Mouse (Mus musculus): Measurements from ENCODE around the gene S100a6. TPM values are rescaled to one million over a fixed set of nuclear protein-coding genes. Genes with fewer than 3 reads are reported as not detected.

Gene S100a6
- polyA plus RNA-seq, 1 experiment from 2014 or later: 11.8 TPM

DNA sequence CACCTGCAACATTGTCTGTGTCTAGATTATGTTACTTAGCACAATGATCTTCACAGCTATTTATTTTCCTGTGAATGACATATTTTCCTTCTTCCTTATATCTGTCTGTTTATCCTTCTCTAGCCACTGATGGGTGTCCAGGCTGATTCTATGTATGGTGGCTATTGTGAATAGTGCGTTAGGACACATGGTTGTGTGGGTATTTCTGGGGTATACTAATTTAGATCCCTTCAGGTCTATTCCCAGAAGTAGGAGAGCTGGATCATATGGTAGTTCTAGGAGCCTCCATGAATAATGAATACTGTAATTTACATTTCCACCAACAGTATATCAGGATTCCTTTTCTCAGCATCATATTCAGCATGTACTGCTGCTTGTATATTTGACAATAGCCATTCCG lies 37.1 kb downstream of the S100a6 start:
- Histone ChIP-seq H3K36me3 (ENCODE audit: control insufficient read depth, insufficient read depth, low read length) (no peaks in the 10 kb centered on the region), H3K4me2 (ENCODE audit: low read depth, low read length) (no peak overlapping the region), H3K4me1 (ENCODE audit: control insufficient read depth, insufficient read depth, low read length) (no peaks in the 10 kb centered on the region), H3K4me3 (ENCODE audit: low read depth, low read length) (no peak overlapping the region), H3K9me3 (ENCODE audit: control insufficient read depth, low read length) (no peaks in the 10 kb centered on the region), H3K9ac (replicated peaks; ENCODE audit: low read depth, low read length) (no peak overlapping the region), H3K27me3 (ENCODE audit: control insufficient read depth, insufficient read depth, low read length) (no peaks in the 10 kb centered on the region), H3K27ac (ENCODE audit: low read depth, low read length) (no peak overlapping the region)
- no peak for ATAC-seq (ENCODE audit: low read depth)
- 92% methylated on average over 2 of the region's 2 CpGs for WGBS

DNA sequence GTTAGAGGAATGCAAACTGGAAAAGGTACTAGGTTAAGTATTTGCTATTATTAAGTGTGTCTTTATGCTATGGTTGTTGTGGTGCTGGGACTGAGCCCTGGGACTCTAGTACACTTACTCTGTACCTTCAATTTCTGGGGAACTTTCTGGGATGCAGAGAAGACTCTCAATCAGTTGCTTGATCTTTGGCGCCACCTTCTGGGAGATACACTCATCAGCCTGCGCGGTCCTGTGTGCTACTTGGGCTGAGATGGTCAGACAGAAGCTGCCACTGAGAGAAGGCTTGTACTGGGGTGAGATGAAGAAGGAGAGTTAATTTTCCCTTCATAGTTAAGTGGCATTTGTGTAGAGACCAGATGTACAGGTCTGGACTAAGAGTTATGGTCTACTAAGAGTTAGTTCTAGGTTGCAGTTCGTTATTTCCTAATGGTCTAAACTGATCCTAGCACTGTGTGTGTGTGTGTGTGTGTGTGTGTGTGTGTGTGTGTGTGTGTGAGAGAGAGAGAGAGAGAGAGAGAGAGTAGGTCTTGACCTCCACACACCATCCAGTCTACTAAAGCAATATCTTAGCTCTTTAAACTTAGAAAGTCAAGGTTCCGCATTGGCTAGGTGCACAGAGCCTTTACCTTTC lies 40.3 kb downstream of the S100a6 start:
- H3K27ac ChIP-seq (ENCODE audit: low read depth, low read length): no peak overlapping the region
- 41% methylated on average over 5 of the region's 5 CpGs for WGBS
- H3K4me2 ChIP-seq (ENCODE audit: low read depth, low read length): no peak overlapping the region
- H3K4me3 ChIP-seq (ENCODE audit: low read depth, low read length): no peak overlapping the region
- H3K27me3 ChIP-seq (ENCODE audit: control insufficient read depth, insufficient read depth, low read length): no peaks in the 10 kb centered on the region
- no peaks in the 10 kb centered on the region for H3K4me1 ChIP-seq (ENCODE audit: control insufficient read depth, insufficient read depth, low read length)
- H3K9me3 ChIP-seq (ENCODE audit: control insufficient read depth, low read length): no peaks in the 10 kb centered on the region
- ATAC-seq (ENCODE audit: low read depth): peak; percentile 94
- no peak overlapping the region for H3K9ac ChIP-seq (replicated peaks; ENCODE audit: low read depth, low read length)
- H3K36me3 ChIP-seq (ENCODE audit: control insufficient read depth, insufficient read depth, low read length): no peaks in the 10 kb centered on the region

DNA sequence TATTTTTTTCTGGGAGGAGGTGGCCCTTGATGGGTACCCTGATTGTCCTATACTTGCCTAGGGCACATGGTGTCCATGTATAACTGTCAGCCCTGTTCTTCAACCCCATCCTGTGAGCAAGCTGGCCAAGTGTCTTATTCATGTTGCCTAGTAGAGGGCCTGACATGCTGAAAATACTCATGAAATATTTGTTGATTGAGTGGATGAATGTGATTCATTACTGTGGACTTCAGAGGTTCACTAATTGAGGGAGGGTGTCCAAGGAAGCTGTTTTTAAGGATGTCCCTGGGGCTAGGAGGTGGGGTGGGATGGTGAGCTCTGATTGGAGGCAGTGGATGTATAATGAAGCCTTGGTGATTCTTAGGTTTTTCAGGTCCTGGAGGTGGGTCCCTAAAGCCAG lies 41.0 kb downstream of the S100a6 start, which contains the start of gene S100a7a:
Gene S100a7a (plus strand): TSS at position 301 of the 400 bp plus-strand sequence.
- no peak within 1 kb of the TSS for H3K9ac ChIP-seq (replicated peaks; ENCODE audit: low read depth, low read length)
- no peaks in the 10 kb centered on the region for H3K4me1 ChIP-seq (ENCODE audit: control insufficient read depth, insufficient read depth, low read length)
- no peak within 1 kb of the TSS for H3K4me3 ChIP-seq (ENCODE audit: low read depth, low read length)
- H3K27ac ChIP-seq (ENCODE audit: low read depth, low read length): no peak within 1 kb of the TSS
- no peak for ATAC-seq (ENCODE audit: low read depth)
- no peaks in the 10 kb centered on the region for H3K9me3 ChIP-seq (ENCODE audit: control insufficient read depth, low read length)
- no peaks in the 10 kb centered on the region for H3K36me3 ChIP-seq (ENCODE audit: control insufficient read depth, insufficient read depth, low read length)
- H3K4me2 ChIP-seq (ENCODE audit: low read depth, low read length): no peak within 1 kb of the TSS
- H3K27me3 ChIP-seq (ENCODE audit: control insufficient read depth, insufficient read depth, low read length): no peaks in the 10 kb centered on the region

DNA sequence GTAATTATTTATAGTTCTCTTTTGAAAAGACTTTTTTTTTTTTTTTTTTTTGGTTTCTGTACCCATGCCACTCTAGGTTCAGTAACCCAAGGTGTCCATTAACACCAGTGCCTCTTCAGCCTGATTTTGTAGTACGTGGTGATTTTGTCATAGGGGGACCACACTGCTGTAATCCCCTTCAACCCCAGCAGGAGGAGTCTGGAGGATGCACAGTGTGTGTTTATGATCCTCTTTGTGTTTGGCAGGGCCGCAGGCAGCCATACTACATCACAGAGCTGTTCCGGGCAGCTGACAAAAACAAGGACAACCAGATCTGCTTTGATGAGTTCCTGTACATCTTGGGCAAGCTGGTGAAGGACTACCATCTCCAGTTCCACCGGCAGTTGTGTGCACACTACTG lies 44.7 kb downstream of the S100a6 start:
- Histone ChIP-seq H3K4me2 (ENCODE audit: low read depth, low read length) (no peak overlapping the region), H3K36me3 (ENCODE audit: control insufficient read depth, insufficient read depth, low read length) (no peaks in the 10 kb centered on the region), H3K27ac (ENCODE audit: low read depth, low read length) (no peak overlapping the region), H3K27me3 (ENCODE audit: control insufficient read depth, insufficient read depth, low read length) (no peaks in the 10 kb centered on the region), H3K9ac (replicated peaks; ENCODE audit: low read depth, low read length) (no peak overlapping the region), H3K4me1 (ENCODE audit: control insufficient read depth, insufficient read depth, low read length) (no peaks in the 10 kb centered on the region), H3K9me3 (ENCODE audit: control insufficient read depth, low read length) (no peaks in the 10 kb centered on the region), H3K4me3 (ENCODE audit: low read depth, low read length) (no peak overlapping the region)
- WGBS: 71% methylated on average over 4 of the region's 4 CpGs
- ATAC-seq (ENCODE audit: low read depth): no peak

DNA sequence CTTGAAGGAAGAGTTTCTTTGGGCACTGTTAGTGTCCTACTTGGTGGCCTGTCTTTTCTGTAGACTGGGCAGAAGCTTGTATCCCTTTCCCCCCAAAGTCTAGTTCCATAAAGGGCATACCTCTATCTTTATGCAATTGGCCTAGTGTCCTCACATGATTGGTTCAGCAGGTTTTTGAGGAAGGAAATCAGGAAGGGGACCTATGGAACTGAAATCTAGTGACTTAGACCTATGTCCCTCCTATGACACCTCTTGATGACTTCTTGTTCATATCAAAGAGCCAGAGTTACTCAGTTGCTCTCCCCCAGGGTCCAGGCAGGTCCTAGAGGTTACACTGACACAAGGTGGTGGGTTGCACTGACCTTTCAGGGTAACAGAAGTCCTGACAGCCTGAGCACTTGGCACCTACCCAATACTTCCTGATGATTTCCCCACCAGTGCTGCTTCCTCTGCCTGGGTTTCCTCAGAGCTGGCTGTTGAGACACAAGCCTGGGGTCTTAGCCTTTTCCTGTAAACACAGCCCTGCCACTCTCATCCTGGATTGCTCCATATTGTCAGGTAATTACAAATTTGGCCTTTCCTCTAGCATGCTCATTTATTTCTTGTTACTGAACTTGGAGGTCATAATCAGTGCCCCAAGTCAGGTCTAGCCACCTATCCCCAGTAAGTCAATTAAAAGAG lies 46.8 kb downstream of the S100a6 start:
- ATAC-seq (ENCODE audit: low read depth): no peak

DNA sequence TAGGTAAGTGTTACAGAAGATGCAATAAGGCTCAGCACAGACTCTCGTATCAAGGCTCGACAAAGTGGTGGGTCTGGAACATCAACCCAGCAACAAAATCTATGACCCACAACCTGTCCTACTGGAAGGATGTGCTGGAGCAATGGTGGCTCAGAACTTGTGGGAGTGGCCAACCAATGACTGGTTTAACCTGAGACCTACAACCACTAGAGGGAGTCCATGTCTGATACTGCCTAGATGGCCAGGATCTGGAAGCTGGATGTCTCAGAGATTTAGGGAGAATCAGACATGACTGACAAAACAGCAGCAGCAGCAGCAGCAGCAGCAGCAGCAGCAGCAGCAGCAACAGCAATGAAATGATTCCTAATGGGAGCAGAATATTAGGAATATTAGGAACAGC lies 51.5 kb downstream of the S100a6 start:
- Histone ChIP-seq H3K4me3 (ENCODE audit: low read depth, low read length) (no peak overlapping the region), H3K4me2 (ENCODE audit: low read depth, low read length) (no peak overlapping the region), H3K27me3 (ENCODE audit: control insufficient read depth, insufficient read depth, low read length) (no peaks in the 10 kb centered on the region), H3K9me3 (ENCODE audit: control insufficient read depth, low read length) (no peaks in the 10 kb centered on the region), H3K36me3 (ENCODE audit: control insufficient read depth, insufficient read depth, low read length) (no peaks in the 10 kb centered on the region), H3K4me1 (ENCODE audit: control insufficient read depth, insufficient read depth, low read length) (no peaks in the 10 kb centered on the region), H3K9ac (replicated peaks; ENCODE audit: low read depth, low read length) (no peak overlapping the region), H3K27ac (ENCODE audit: low read depth, low read length) (no peak overlapping the region)
- no peak for ATAC-seq (ENCODE audit: low read depth)
- 92% methylated on average over 2 of the region's 2 CpGs for WGBS

More for the DNA sequence above, 46.8 kb downstream of the S100a6 start:
- Histone ChIP-seq H3K27ac (ENCODE audit: low read depth, low read length) (no peak overlapping the region), H3K9me3 (ENCODE audit: control insufficient read depth, low read length) (no peaks in the 10 kb centered on the region), H3K9ac (replicated peaks; ENCODE audit: low read depth, low read length) (no peak overlapping the region), H3K27me3 (ENCODE audit: control insufficient read depth, insufficient read depth, low read length) (no peaks in the 10 kb centered on the region), H3K36me3 (ENCODE audit: control insufficient read depth, insufficient read depth, low read length) (no peaks in the 10 kb centered on the region), H3K4me1 (ENCODE audit: control insufficient read depth, insufficient read depth, low read length) (no peaks in the 10 kb centered on the region), H3K4me3 (ENCODE audit: low read depth, low read length) (no peak overlapping the region), H3K4me2 (ENCODE audit: low read depth, low read length) (no peak overlapping the region)

DNA sequence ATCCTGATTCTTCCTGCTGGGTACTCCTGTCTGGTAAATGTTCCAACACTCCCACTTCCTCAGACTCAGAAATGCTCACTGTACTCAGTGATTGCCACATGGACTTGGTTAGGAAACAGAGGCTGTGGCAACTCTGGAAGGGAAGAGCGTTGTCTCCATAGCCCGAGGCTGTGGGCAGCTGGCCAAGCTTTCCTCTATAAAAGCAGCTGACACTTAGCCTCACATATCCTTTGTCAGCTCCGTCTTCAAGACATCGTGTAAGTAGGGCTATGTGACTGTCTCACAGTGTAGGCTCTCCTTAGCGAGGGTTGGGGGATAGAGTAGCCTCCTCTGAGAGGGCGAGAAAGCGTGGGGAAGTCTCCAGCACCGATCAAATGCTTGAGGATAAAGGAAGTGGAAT lies 56.2 kb downstream of the S100a6 start, which contains the start of gene S100a8:
Gene S100a8 (plus strand): TSS at position 133 of the 400 bp plus-strand sequence.
- H3K4me1 ChIP-seq (ENCODE audit: control insufficient read depth, insufficient read depth, low read length): no peaks in the 10 kb centered on the region
- H3K4me3 ChIP-seq (ENCODE audit: low read depth, low read length): no peak within 1 kb of the TSS
- no peaks in the 10 kb centered on the region for H3K9me3 ChIP-seq (ENCODE audit: control insufficient read depth, low read length)
- no peaks in the 10 kb centered on the region for H3K27me3 ChIP-seq (ENCODE audit: control insufficient read depth, insufficient read depth, low read length)
- H3K36me3 ChIP-seq (ENCODE audit: control insufficient read depth, insufficient read depth, low read length): no peaks in the 10 kb centered on the region
- ATAC-seq (ENCODE audit: low read depth): no peak
- no peak within 1 kb of the TSS for H3K9ac ChIP-seq (replicated peaks; ENCODE audit: low read depth, low read length)
- 72% methylated on average over 8 of the region's 8 CpGs for WGBS
- no peak within 1 kb of the TSS for H3K27ac ChIP-seq (ENCODE audit: low read depth, low read length)
- H3K4me2 ChIP-seq (ENCODE audit: low read depth, low read length): no peak within 1 kb of the TSS

Other genes with a start within 250 kb of the S100a6 start
- gene Slc27a3, start 222.9 kb upstream of the S100a6 start, polyA plus RNA-seq (2014; fragmentation: Nextera tagmentation; extraction: Ambion mirVana): 21.3 and 21.7 TPM in 2 replicates
- 30.1 and 35.2 TPM in 2 replicates for gene Ints3, start 179.3 kb upstream of the S100a6 start, polyA plus RNA-seq (2014; fragmentation: Nextera tagmentation; extraction: Ambion mirVana)
- 1.4 and 4.0 TPM in 2 replicates for gene Npr1, start 147.0 kb upstream of the S100a6 start, polyA plus RNA-seq (2014; fragmentation: Nextera tagmentation; extraction: Ambion mirVana)
- 262 and 269 TPM in 2 replicates for gene Ilf2, start 136.8 kb upstream of the S100a6 start, polyA plus RNA-seq (2014; fragmentation: Nextera tagmentation; extraction: Ambion mirVana)
- 106 and 112 TPM in 2 replicates for gene Snapin, start 121.8 kb upstream of the S100a6 start, polyA plus RNA-seq (2014; fragmentation: Nextera tagmentation; extraction: Ambion mirVana)
- 116 and 123 TPM in 2 replicates for gene Chtop, start 103.4 kb upstream of the S100a6 start, polyA plus RNA-seq (2014; fragmentation: Nextera tagmentation; extraction: Ambion mirVana)
- 15.8 and 18.6 TPM in 2 replicates for gene S100a1, start 98.5 kb upstream of the S100a6 start, polyA plus RNA-seq (2014; fragmentation: Nextera tagmentation; extraction: Ambion mirVana)
- gene S100a13, start 98.4 kb upstream of the S100a6 start, polyA plus RNA-seq (2014; fragmentation: Nextera tagmentation; extraction: Ambion mirVana): 6.9 and 11.0 TPM in 2 replicates
- gene S100a14, start 86.0 kb upstream of the S100a6 start, polyA plus RNA-seq (2014; fragmentation: Nextera tagmentation; extraction: Ambion mirVana): not detected in 2 replicates
- gene S100a16, start 75.6 kb upstream of the S100a6 start, polyA plus RNA-seq (2014; fragmentation: Nextera tagmentation; extraction: Ambion mirVana): 22.5 and 33.3 TPM in 2 replicates
- 0.31 and 2.0 TPM in 2 replicates for gene S100a3, start 52.3 kb upstream of the S100a6 start, polyA plus RNA-seq (2014; fragmentation: Nextera tagmentation; extraction: Ambion mirVana)
- not detected in 2 replicates for gene S100a2, start 22.6 kb upstream of the S100a6 start, polyA plus RNA-seq (2014; fragmentation: Nextera tagmentation; extraction: Ambion mirVana)
- not detected in 2 replicates for gene Gm42674, start 11.0 kb upstream of the S100a6 start, polyA plus RNA-seq (2014; fragmentation: Nextera tagmentation; extraction: Ambion mirVana)
- 1.2 TPM in 1 of 2 replicates, not detected in the other for gene S100a4, start 9.1 kb upstream of the S100a6 start, polyA plus RNA-seq (2014; fragmentation: Nextera tagmentation; extraction: Ambion mirVana)
- not detected in 2 replicates for gene S100a5, start 4.4 kb upstream of the S100a6 start, polyA plus RNA-seq (2014; fragmentation: Nextera tagmentation; extraction: Ambion mirVana)
- gene S100a7a, start 41.1 kb downstream of the S100a6 start, polyA plus RNA-seq (2014; fragmentation: Nextera tagmentation; extraction: Ambion mirVana): not detected in 2 replicates
- gene S100a8, start 56.1 kb downstream of the S100a6 start, polyA plus RNA-seq (2014; fragmentation: Nextera tagmentation; extraction: Ambion mirVana): 1.8 and 9.7 TPM in 2 replicates
- gene S100a9, start 82.8 kb downstream of the S100a6 start, polyA plus RNA-seq (2014; fragmentation: Nextera tagmentation; extraction: Ambion mirVana): 0.46 and 7.1 TPM in 2 replicates
- gene Pglyrp4, start 114.0 kb downstream of the S100a6 start, polyA plus RNA-seq (2014; fragmentation: Nextera tagmentation; extraction: Ambion mirVana): not detected in 2 replicates
- gene Gm5849, start 165.0 kb downstream of the S100a6 start, polyA plus RNA-seq (2014; fragmentation: Nextera tagmentation; extraction: Ambion mirVana): not detected in 2 replicates